In genomic region chr17:30467566-30468213, GRCm38 (mm10) we compare ENCODE assay signal across 9 mouse cellular contexts.
A peak's percentile ranks its signal among the peaks of the same experiment; 100 is the strongest.
DNase-seq lines count a peak whose midpoint lies in the region; ATAC-seq lines count a peak whose summit lies in the region.
"Had no signal": no experiment of that assay in that cellular context is flagged by ENCODE, and none has a peak within 500 bp of the region (broad histone marks: within the 10 kb centered on the region; RNA-seq: fewer than 3 reads in every experiment).

No protein-coding gene starts in this region.

- H3K27ac ChIP-seq in heart, embryonic 15.5 days = peak overlapping the region; percentile 62
- peak overlapping the region; percentile 68 for H3K27ac ChIP-seq in forebrain, embryonic 13.5 days
- H3K27ac ChIP-seq: liver, embryonic 13.5 days had no signal

- WGBS in heart, embryonic 15.5 days = 35% methylated on average over 14 of the region's 14 CpGs
- 23% methylated on average over 14 of the region's 14 CpGs for WGBS in forebrain, embryonic 13.5 days

- peaks cover 55% of the 10 kb centered on the region for H3K4me1 ChIP-seq in heart, embryonic 15.5 days (replicated peaks)
- H3K4me1 ChIP-seq in forebrain, embryonic 13.5 days = peaks cover 74% of the 10 kb centered on the region
- H3K4me1 ChIP-seq: liver, embryonic 13.5 days had no signal

- intact Hi-C loops in gastrocnemius, postnatal 36 days (cut with DNase I) = no loop called here

- H3K4me2 ChIP-seq in heart, embryonic 15.5 days = peak overlapping the region; percentile 48
- H3K4me2 ChIP-seq in forebrain, embryonic 13.5 days = peak overlapping the region; percentile 12; the same call in 1 of the 2 replicates
- H3K4me2 ChIP-seq: liver, embryonic 13.5 days had no signal

- H3K9ac ChIP-seq in heart, embryonic 15.5 days = no peak overlapping the region
- H3K9ac ChIP-seq in forebrain, embryonic 13.5 days = no peak overlapping the region
- H3K9ac ChIP-seq: liver, embryonic 13.5 days had no signal

- DNase-seq in heart, postnatal 4 days = no peak
- peak; percentile 44 for DNase-seq in left cerebral cortex, adult 11 months (ENCODE audit: low spot score)
- peak; percentile 64 for DNase-seq in retina, embryonic 14.5 days (ENCODE audit: low spot score)
- no peak for DNase-seq in spleen, postnatal 10 days (ENCODE audit: low spot score in 2 of 2)
- DNase-seq in MN1 (ENCODE audit: low spot score) = no peak
- no peak for DNase-seq in gastrocnemius, postnatal 36 days
- DNase-seq: liver, embryonic 13.5 days had no signal

- no peaks in the 10 kb centered on the region for H3K27me3 ChIP-seq in heart, embryonic 15.5 days
- no peaks in the 10 kb centered on the region for H3K27me3 ChIP-seq in forebrain, embryonic 13.5 days
- H3K27me3 ChIP-seq: liver, embryonic 13.5 days had no signal

- H3K9me3 ChIP-seq in heart, embryonic 15.5 days (replicated peaks) = no peaks in the 10 kb centered on the region
- no peaks in the 10 kb centered on the region for H3K9me3 ChIP-seq in forebrain, embryonic 13.5 days (replicated peaks)
- H3K9me3 ChIP-seq: liver, embryonic 13.5 days had no signal

- 0 out of 2 replicates have a peak overlapping the region, but pooled peaks have one; percentile 11 for H3K4me3 ChIP-seq in heart, embryonic 15.5 days
- H3K4me3 ChIP-seq in forebrain, embryonic 13.5 days = no peak overlapping the region
- H3K4me3 ChIP-seq: liver, embryonic 13.5 days had no signal

- no peaks in the 10 kb centered on the region for H3K36me3 ChIP-seq in heart, embryonic 15.5 days
- no peaks in the 10 kb centered on the region for H3K36me3 ChIP-seq in forebrain, embryonic 13.5 days (ENCODE audit: poor library complexity, severe bottlenecking)
- H3K36me3 ChIP-seq: liver, embryonic 13.5 days had no signal

- no peak for ATAC-seq in heart, embryonic 15.5 days (replicated peaks; ENCODE audit: insufficient number of reproducible peaks, insufficient read depth, low FRiP score, low read depth)
- ATAC-seq in forebrain, embryonic 13.5 days = peak; percentile 84

Comparison
In these comparisons a context has a peak if more than half of its experiments do, and no peak if none do; other contexts are left out.
1. DNase-seq: peak in left cerebral cortex, adult 11 months (single experiment) and retina, embryonic 14.5 days (single experiment); none in heart, postnatal 4 days (single experiment), spleen, postnatal 10 days (0 of 2), MN1 (single experiment) and gastrocnemius, postnatal 36 days (0 of 2).